Mouse (Mus musculus) midbrain, embryonic 14.5 days (tissue): ENCODE data around the gene Synrg. TPM values are rescaled to one million over a fixed set of nuclear protein-coding genes. Genes with fewer than 3 reads are reported as not detected.

ENCODE experiments used
- ATAC-seq: fragments of 200-750 bp; cut with Nextera tagmentation; 2 replicates; pipeline ENCODE4 v1.8.0; 2017; ENCODE audit warnings: moderate number of reproducible peaks, moderate library complexity; ENCODE audit not compliant: low FRiP score, low TSS enrichment
- DNase-seq: peaks from one replicate; pipeline ENCODE4 v3.0.0-alpha.2; 2015
- H3K27ac ChIP-seq: fragments of 300-500 bp; sonication (generic); replicated peaks from 2 replicates; pipeline ENCODE4 v1.5.1; 2014; ENCODE audit warnings: mild to moderate bottlenecking, low read depth, low read length, moderate library complexity
- H3K27me3 ChIP-seq: fragments of 300-500 bp; sonication (generic); 2 replicates; pipeline ENCODE4 v1.6.1; 2014; ENCODE audit warnings: low read length, control low read depth, mixed read lengths; ENCODE audit not compliant: control insufficient read depth, insufficient read depth
- H3K36me3 ChIP-seq: fragments of 300-500 bp; sonication (generic); 2 replicates; pipeline ENCODE4 v1.6.1; 2014; ENCODE audit warnings: low read length, control low read depth; ENCODE audit not compliant: control insufficient read depth, insufficient read depth
- H3K4me1 ChIP-seq: fragments of 300-500 bp; sonication (generic); 2 replicates; pipeline ENCODE4 v1.6.1; 2014; ENCODE audit warnings: mild to moderate bottlenecking, antibody characterized with exemption, low read length, control low read depth; ENCODE audit not compliant: control insufficient read depth, insufficient read depth
- H3K4me2 ChIP-seq: fragments of 300-500 bp; sonication (generic); 2 replicates; pipeline ENCODE4 v1.6.1; 2014; ENCODE audit warnings: mild to moderate bottlenecking, low read length, moderate library complexity
- H3K4me3 ChIP-seq: fragments of 300-500 bp; sonication (generic); replicated peaks from 2 replicates; pipeline ENCODE4 v1.5.1; 2014; ENCODE audit warnings: low read depth, low read length
- H3K9ac ChIP-seq: fragments of 300-500 bp; sonication (generic); replicated peaks from 2 replicates; pipeline ENCODE4 v1.6.1; 2014; ENCODE audit warnings: mild to moderate bottlenecking, low read length, moderate library complexity
- H3K9me3 ChIP-seq: fragments of 300-500 bp; sonication (generic); 2 replicates; pipeline ENCODE4 v1.6.1; 2016; ENCODE audit warnings: low read length, control low read depth, mixed read lengths; ENCODE audit not compliant: control insufficient read depth
- WGBS: fragments of 180-500 bp; shearing (Covaris S2); extraction: QIAGEN DNeasy Blood & Tissue Kit; methylation state at CpG from one replicate; pipeline ENCODE4 v1.1.7; 2014; 5-methylcytosine and 5-hydroxymethylcytosine counted together
- polyA plus RNA-seq: library from polyadenylated mRNA; unstranded; fragments of >200 nt; fragmentation: Nextera tagmentation; extraction: Ambion mirVana; gene quantifications from 2 replicates; pipeline ENCODE4 v1.2.1, GENCODE M21; 2014

Gene Synrg
- polyA plus RNA-seq, 1 experiment from 2014 or later = 34.2 TPM

DNA sequence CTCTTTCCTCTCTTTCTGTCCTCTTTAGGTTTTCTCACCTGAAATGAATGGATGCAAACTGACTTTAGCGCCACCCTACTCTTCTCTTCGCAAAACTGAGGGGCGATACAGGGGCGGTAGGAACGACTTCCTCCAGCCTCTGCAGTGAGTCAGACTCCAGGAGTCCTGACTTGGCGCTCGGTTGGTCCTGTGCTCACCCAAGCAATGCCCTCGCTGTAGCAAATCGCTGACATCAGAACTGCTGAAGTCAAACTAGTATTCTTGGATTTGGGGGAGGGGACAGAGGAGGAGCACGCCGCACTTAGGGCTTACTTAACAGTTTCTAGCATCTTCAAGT lies 104.8 kb downstream of the Synrg start, which contains the start of gene Dusp14:
Gene Dusp14, minus strand, starts transcription at position 228 of the 337 bp plus-strand sequence.
- Histone ChIP-seq H3K27ac (no peak within 1 kb of the TSS), H3K4me1 (peaks cover 9% of the 10 kb centered on the region; the same call in 1 of the 2 replicates), H3K4me3 (peak within 1 kb of the TSS; percentile 64), H3K36me3 (no peaks in the 10 kb centered on the region), H3K9me3 (no peaks in the 10 kb centered on the region), H3K9ac (peak within 1 kb of the TSS; percentile 62), H3K27me3 (peaks cover 36% of the 10 kb centered on the region), H3K4me2 (peak within 1 kb of the TSS; percentile 94)
- ATAC-seq (no peak), DNase-seq (no peak)
- WGBS = 14% methylated on average over 11 of the region's 11 CpGs

DNA sequence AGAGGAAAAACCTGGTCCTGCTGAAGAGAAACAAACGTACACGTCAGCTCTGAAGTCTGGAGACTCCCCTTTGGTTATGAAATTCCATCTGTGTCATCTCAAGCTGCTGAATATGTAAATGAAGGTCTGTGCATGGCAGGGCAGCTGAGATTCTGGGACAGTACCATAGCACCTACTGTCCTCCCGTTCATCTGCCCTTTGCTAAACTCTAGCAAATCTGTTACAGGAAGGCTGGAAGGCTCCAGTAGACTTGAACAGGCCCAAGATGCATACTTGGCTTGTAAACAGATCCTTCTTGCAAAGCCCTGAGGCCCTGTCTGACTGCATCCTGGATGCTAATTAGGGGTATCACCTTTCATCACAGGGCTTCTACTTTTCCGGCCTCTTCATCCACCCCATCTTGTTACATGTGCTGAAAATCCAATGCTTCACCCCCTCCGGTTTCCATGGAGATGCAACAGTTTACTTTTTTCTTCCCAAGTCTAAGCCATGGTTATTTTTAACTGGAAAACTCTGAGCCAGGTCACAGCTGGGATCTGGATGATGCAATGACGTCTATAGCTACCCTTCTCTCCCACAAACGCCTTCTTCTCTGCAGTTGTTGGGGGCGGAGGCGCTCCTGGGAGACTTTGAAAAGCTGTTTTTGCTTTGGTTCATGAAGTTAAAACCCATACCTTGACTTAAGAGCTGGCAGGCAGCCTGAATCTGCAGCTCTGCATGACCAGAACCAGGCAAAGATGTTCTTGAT lies 108.8 kb downstream of the Synrg start:
- H3K36me3 ChIP-seq = peaks cover under 1% of the 10 kb centered on the region
- H3K9me3 ChIP-seq = no peaks in the 10 kb centered on the region
- no peak overlapping the region for H3K9ac ChIP-seq
- DNase-seq = no peak
- 59% methylated on average over 9 of the region's 9 CpGs for WGBS
- no peak for ATAC-seq
- peaks cover 14% of the 10 kb centered on the region for H3K27me3 ChIP-seq
- no peaks in the 10 kb centered on the region for H3K4me1 ChIP-seq
- H3K27ac ChIP-seq = no peak overlapping the region
- H3K4me2 ChIP-seq = no peak overlapping the region
- H3K4me3 ChIP-seq = no peak overlapping the region

DNA sequence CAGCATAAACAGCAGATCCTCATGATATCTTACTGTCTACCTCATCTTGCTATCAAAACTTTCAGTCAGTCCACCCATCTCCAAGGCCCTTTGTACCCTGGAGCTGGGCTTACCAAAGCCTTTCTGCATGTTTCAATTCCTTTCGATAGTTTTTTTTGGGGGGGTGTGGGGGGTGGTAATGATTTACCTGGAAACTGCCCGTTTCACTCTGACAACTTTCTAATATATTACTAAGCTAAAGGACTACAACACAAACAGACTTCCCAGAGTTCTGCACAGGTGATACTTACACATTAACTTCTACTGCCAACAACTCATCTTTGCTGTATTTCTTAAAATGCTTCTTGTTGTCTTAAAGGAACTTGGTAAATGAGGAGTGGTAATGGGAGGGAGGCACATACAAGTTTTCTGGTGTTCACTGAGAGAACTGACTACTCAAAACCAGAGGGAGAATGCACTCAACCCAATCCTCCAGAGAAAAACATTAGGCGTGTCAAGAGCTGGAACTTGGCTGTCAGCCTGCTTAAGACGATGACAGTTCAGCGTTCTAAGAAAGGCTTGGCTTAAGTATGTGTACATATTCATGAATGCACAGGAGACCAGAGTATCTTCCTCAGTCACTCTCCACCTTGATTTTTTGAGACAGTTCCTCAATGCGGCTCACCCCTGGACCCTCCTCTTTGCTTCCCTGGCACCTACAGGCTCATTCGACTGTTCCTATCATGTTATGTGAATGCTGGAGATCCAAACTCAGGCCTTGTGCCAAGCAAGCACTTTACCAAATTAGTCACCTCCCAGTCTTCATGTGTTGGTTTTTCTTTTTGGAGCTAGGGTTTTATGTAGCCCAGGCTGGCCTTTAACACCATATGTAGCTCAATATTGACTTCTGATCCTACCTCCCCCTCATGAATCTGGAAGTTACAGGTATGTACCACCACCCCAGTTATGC lies 109.9 kb downstream of the Synrg start:
- DNase-seq (no peak), ATAC-seq (no peak)
- Histone ChIP-seq H3K4me1 (no peaks in the 10 kb centered on the region), H3K36me3 (peaks cover 11% of the 10 kb centered on the region), H3K4me3 (no peak overlapping the region), H3K27ac (no peak overlapping the region), H3K27me3 (peaks cover 10% of the 10 kb centered on the region), H3K9ac (no peak overlapping the region), H3K9me3 (no peaks in the 10 kb centered on the region), H3K4me2 (no peak overlapping the region)
- 70% methylated on average over 7 of the region's 7 CpGs for WGBS

GRCm38 (mm10) chr11:84077008-84077407 lies 112.8 kb downstream of the Synrg start:
- no peak overlapping the region for H3K27ac ChIP-seq
- no peak overlapping the region for H3K9ac ChIP-seq
- H3K27me3 ChIP-seq = no peaks in the 10 kb centered on the region
- no peaks in the 10 kb centered on the region for H3K9me3 ChIP-seq
- ATAC-seq = no peak
- no peak overlapping the region for H3K4me2 ChIP-seq
- no peaks in the 10 kb centered on the region for H3K4me1 ChIP-seq
- DNase-seq = no peak
- no peak overlapping the region for H3K4me3 ChIP-seq
- WGBS = 83% methylated on average over 2 of the region's 2 CpGs
- peaks cover 19% of the 10 kb centered on the region for H3K36me3 ChIP-seq

DNA sequence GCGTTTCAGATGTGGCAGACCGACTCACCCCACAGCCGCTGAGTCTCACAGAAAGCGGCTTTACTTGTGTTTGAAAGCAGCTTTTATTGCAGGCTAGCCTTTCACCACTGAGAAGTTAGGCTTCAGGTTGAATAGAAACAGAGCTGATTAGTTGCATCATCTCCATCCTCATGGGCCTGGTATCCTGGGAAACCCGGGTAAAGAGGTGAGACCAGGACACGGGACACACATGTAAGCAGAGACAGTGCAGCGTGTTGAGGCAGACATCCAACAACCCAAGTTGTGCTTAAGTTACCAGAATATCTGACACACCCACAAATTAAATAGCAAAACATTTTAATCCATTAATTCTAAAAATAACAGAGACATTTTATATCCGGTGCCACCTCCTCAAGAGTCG lies 114.4 kb downstream of the Synrg start:
- Histone ChIP-seq H3K27me3 (no peaks in the 10 kb centered on the region), H3K9ac (no peak overlapping the region), H3K27ac (no peak overlapping the region), H3K4me3 (no peak overlapping the region), H3K36me3 (peaks cover 25% of the 10 kb centered on the region), H3K4me1 (no peaks in the 10 kb centered on the region), H3K9me3 (no peaks in the 10 kb centered on the region), H3K4me2 (no peak overlapping the region)
- WGBS = 91% methylated on average over 9 of the region's 9 CpGs
- ATAC-seq = no peak
- DNase-seq = no peak

- Histone ChIP-seq H3K36me3 (peaks cover 33% of the 10 kb centered on the region), H3K9me3 (no peaks in the 10 kb centered on the region), H3K4me3 (no peak overlapping the region), H3K4me2 (no peak overlapping the region), H3K4me1 (no peaks in the 10 kb centered on the region), H3K27ac (no peak overlapping the region), H3K9ac (no peak overlapping the region), H3K27me3 (no peaks in the 10 kb centered on the region)
- DNase-seq = no peak
- 94% methylated on average over 11 of the region's 11 CpGs for WGBS
- no peak for ATAC-seq
Measured at GRCm38 (mm10) chr11:84079361-84079760, 115.1 kb downstream of the Synrg start.

GRCm38 (mm10) chr11:84079887-84080286 lies 115.7 kb downstream of the Synrg start:
- Histone ChIP-seq H3K4me2 (no peak overlapping the region), H3K9me3 (no peaks in the 10 kb centered on the region), H3K9ac (no peak overlapping the region), H3K4me3 (no peak overlapping the region), H3K4me1 (no peaks in the 10 kb centered on the region), H3K36me3 (peaks cover 38% of the 10 kb centered on the region), H3K27me3 (no peaks in the 10 kb centered on the region), H3K27ac (no peak overlapping the region)
- WGBS = 89% methylated on average over 4 of the region's 4 CpGs
- ATAC-seq = no peak
- no peak for DNase-seq

DNA sequence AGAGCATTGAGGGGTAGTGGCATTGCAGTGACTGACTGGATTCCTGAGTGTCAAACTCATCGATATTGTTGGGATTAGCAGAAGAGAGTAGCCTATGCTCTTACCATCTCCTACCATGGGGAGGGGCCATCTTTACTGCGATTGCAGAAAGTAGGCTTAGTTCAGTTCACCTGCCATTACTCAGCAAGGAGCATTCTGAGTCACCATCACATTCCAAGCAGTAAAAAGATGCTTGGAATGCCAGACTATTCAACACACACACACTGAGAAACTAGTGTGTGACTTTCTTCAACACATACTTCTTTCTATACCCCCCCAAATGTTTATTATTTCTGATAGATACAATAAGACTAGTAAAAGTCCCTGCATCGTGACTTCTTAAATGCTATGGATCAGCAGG lies 116.1 kb downstream of the Synrg start:
- DNase-seq = no peak
- H3K36me3 ChIP-seq = peaks cover 40% of the 10 kb centered on the region
- H3K27ac ChIP-seq = no peak overlapping the region
- H3K9ac ChIP-seq = no peak overlapping the region
- no peaks in the 10 kb centered on the region for H3K4me1 ChIP-seq
- no peak overlapping the region for H3K4me2 ChIP-seq
- no peaks in the 10 kb centered on the region for H3K27me3 ChIP-seq
- no peak overlapping the region for H3K4me3 ChIP-seq
- ATAC-seq = no peak
- no peaks in the 10 kb centered on the region for H3K9me3 ChIP-seq
- 93% methylated on average over 3 of the region's 3 CpGs for WGBS
